Mouse (Mus musculus) activated CD4-positive, CD25-positive, alpha-beta regulatory T cell, adult 9 weeks (primary cell): ENCODE data around the gene Zfp105. TPM values are rescaled to one million over a fixed set of nuclear protein-coding genes. Genes with fewer than 3 reads are reported as not detected.

Experiments used
- polyA plus RNA-seq: library from polyadenylated mRNA; unstranded; fragments of 100-300 nt; shearing (Covaris generic); gene quantifications from one replicate; pipeline ENCODE4 v1.2.1, GENCODE M21; 2017

The Zfp105 gene
- polyA plus RNA-seq, result not detected

DNA sequence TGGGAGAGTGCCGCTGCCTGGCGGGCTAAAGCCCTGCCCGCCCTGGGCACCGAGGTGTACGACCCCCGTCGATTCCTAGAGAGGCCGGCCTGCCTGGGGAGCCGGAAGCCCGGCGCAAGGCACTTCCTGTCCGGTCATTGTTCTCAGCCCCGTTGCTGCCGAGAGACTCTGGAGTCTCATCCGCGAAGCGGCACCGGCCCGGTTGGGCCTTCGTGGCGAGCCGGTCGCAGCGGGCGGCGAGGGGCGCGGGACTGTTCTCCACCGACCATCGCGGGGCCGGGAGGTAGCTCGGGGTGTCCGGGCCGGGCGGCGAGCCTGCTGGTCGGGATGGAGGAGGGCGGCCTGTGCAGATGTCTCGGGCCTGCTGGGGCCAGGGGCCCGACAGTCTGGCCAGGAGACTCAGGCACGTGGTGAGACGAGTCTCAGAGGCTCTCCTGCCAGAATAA is at the start of gene Zfp105:
Gene Zfp105 (plus strand): TSS at position 137 of the 446 bp plus-strand sequence.

DNA sequence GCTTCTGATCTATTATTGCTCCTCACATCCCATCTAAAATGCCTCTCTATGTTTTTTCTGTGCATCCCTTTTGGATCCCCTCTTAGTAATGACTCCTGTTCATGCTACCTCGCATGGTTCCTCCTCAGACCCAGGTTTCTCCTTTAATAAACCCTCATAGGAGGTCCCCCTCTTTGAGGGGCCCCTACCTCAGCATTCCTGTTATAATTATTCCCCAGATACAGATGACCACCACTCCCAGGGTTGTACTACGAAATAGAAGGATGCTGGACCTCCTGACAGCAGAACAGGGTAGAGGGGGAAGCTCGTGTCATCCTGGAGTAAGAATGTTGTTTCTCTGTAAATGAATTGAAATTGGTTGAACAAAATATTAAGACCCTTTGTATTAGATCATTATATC is 37.5 kb upstream of the Zfp105 start, which contains the start of gene Zkscan7:
Gene Zkscan7 (plus strand): TSS at position 301 of the 400 bp plus-strand sequence.

DNA sequence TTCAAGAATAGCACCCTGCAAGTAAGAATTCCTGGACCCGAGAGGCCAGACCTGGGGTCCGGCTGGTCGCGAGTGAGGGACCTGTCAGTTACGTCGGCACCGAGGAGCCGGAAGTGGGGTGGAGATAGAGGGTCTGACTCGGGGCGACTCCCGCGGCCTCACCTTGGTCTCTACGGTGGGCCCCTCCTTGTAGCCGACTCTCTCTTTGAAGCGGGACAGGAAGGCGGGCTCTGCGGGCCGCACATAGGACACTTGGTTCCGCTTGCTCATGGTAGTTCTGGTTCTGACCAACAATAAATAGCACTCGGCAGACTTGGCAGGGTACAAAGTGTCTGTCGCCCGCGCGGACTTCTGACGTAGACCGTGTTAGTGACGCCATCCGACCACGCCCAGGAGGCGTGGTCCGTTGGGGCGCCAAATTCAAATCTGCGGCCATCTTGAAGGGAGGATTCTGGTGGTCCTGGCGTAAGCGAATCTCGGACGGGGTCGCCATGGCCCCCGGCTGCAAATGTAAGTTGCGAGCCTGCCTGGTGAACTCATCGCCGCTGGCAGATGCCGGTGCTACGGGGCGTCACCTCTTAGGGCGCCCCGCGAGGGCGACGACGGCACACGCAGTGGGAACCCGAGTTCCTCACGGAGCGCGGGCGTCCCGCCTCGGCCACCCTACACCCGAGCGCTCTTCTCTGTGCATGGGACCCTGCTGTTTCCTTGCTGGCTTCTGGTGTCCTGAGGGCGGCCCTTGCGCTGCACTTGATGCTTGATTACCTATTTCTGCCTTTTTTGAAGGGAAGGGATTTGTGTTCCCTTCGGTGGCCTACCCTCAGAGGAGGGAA is 28.0 kb downstream of the Zfp105 start, which contains the start of the genes 1110059G10Rik and Kif15:
Gene 1110059G10Rik (minus strand): TSS at position 358 of the 833 bp plus-strand sequence.
Gene Kif15 (plus strand): TSS at position 404 of the 833 bp plus-strand sequence.

Other genes with a start within 250 kb of the Zfp105 start
- gene Topaz1, start 175.7 kb upstream of the Zfp105 start, polyA plus RNA-seq, result not detected
- gene Tcaim, start 117.5 kb upstream of the Zfp105 start, polyA plus RNA-seq, result 16.8 TPM
- gene Gm35549, start 79.0 kb upstream of the Zfp105 start, polyA plus RNA-seq, result 1.3 TPM
- 99.5 TPM for gene Zfp445, start 57.1 kb upstream of the Zfp105 start, polyA plus RNA-seq
- gene Zkscan7, start 37.4 kb upstream of the Zfp105 start, polyA plus RNA-seq, result 4.1 TPM
- 32.2 TPM for gene 1110059G10Rik, start 27.9 kb downstream of the Zfp105 start, polyA plus RNA-seq
- gene Kif15, start 28.0 kb downstream of the Zfp105 start, polyA plus RNA-seq, result 6.9 TPM
- gene Tmem42, start 98.3 kb downstream of the Zfp105 start, polyA plus RNA-seq, result 13.7 TPM
- gene Tgm4, start 111.7 kb downstream of the Zfp105 start, polyA plus RNA-seq, result not detected
- 17.2 TPM for gene Zdhhc3, start 190.1 kb downstream of the Zfp105 start, polyA plus RNA-seq
- 97.4 TPM for gene Exosc7, start 190.1 kb downstream of the Zfp105 start, polyA plus RNA-seq
- not detected for gene Clec3b, start 227.9 kb downstream of the Zfp105 start, polyA plus RNA-seq